Mouse (Mus musculus): ENCODE data around the gene Kcnj12.

DNA sequence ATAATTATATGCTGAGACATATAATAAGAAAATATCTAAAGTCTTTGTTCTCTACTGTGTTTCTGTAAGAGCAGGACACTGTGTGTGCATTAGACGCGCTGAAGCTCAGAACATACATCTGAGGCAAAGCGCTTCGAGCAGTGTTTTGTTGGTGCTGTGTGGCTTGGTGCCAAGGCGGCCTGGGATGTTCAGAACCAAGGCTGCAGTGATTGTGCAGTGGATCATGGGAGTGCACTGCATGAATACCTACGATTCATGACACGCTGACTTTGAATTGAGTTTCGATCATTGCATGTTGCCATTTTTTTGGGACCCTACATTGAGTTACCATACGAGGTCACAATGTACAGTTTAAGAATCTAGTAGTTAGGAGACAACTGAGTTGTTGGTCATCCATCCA, 14.3 kb downstream of the Kcnj12 start:
- no peak for TF ChIP-seq POLR2A (IDR thresholded peaks at IDR 0.05; ENCODE audit: extremely low read depth, insufficient read depth, low read length)
- TF ChIP-seq CTCF (IDR thresholded peaks at IDR 0.05; ENCODE audit: extremely low read depth, insufficient read depth, low read length): no peak

Data from cortical plate, adult 2 months (tissue).